ENCODE assay signal across 10 mouse cellular contexts in genomic region chr1:120098327-120098726, GRCm38 (mm10). TPM values are rescaled to one million over a fixed set of nuclear protein-coding genes. Genes with fewer than 3 reads are reported as not detected.
A peak's percentile ranks its signal among the peaks of the same experiment; 100 is the strongest.
DNase-seq lines count a peak whose midpoint lies in the region; ATAC-seq and TF ChIP-seq lines count a peak whose summit lies in the region.
"Had no signal": no experiment of that assay in that cellular context is flagged by ENCODE, and none has a peak within 500 bp of the region (broad histone marks: within the 10 kb centered on the region; RNA-seq: fewer than 3 reads in every experiment).

No protein-coding gene starts in this region.

- H3K27ac ChIP-seq in hindbrain, embryonic 10.5 days = no peak overlapping the region
- no peak overlapping the region for H3K27ac ChIP-seq in hindbrain, embryonic 16.5 days (ENCODE audit: low read depth, low read length)
- H3K27ac ChIP-seq in midbrain, postnatal 0 days (ENCODE audit: low read depth, low read length) = no peak overlapping the region
- H3K27ac ChIP-seq: limb, embryonic 13.5 days; stomach, embryonic 15.5 days had no signal

- H3K9me3 ChIP-seq in hindbrain, embryonic 10.5 days = no peaks in the 10 kb centered on the region
- no peaks in the 10 kb centered on the region for H3K9me3 ChIP-seq in hindbrain, embryonic 16.5 days (ENCODE audit: control insufficient read depth, low read length)
- no peaks in the 10 kb centered on the region; the same call in 1 of the 2 replicates for H3K9me3 ChIP-seq in midbrain, postnatal 0 days (ENCODE audit: low read length)
- H3K9me3 ChIP-seq: limb, embryonic 13.5 days; stomach, embryonic 15.5 days had no signal

- peak; percentile 73 for TF ChIP-seq CTCF in midbrain, postnatal 0 days (IDR thresholded peaks at IDR 0.05)

- 16% methylated on average over 7 of the region's 7 CpGs for WGBS in hindbrain, embryonic 10.5 days
- 15% methylated on average over 7 of the region's 7 CpGs for WGBS in hindbrain, embryonic 16.5 days
- WGBS in midbrain, postnatal 0 days = 10% methylated on average over 7 of the region's 7 CpGs

- H3K9ac ChIP-seq in hindbrain, embryonic 16.5 days (ENCODE audit: low read depth, low read length) = no peak overlapping the region
- no peak overlapping the region for H3K9ac ChIP-seq in midbrain, postnatal 0 days (replicated peaks; ENCODE audit: low read length, poor library complexity, severe bottlenecking)
- H3K9ac ChIP-seq: limb, embryonic 13.5 days; stomach, embryonic 15.5 days had no signal

- H3K4me1 ChIP-seq in hindbrain, embryonic 10.5 days (replicated peaks) = no peaks in the 10 kb centered on the region; the same call in 1 of the 2 replicates
- H3K4me1 ChIP-seq in hindbrain, embryonic 16.5 days (ENCODE audit: control insufficient read depth, insufficient read depth, low read depth, low read length) = no peaks in the 10 kb centered on the region
- no peaks in the 10 kb centered on the region for H3K4me1 ChIP-seq in midbrain, postnatal 0 days (ENCODE audit: insufficient read depth, low read length)
- H3K4me1 ChIP-seq: limb, embryonic 13.5 days; stomach, embryonic 15.5 days had no signal

- ATAC-seq in hindbrain, embryonic 16.5 days = no peak
- ATAC-seq in midbrain, postnatal 0 days (ENCODE audit: low FRiP score) = no peak

- no peak overlapping the region for H3K4me3 ChIP-seq in hindbrain, embryonic 10.5 days
- H3K4me3 ChIP-seq in hindbrain, embryonic 16.5 days (ENCODE audit: low read length) = no peak overlapping the region
- H3K4me3 ChIP-seq in midbrain, postnatal 0 days (ENCODE audit: low read depth, low read length) = no peak overlapping the region
- H3K4me3 ChIP-seq: limb, embryonic 13.5 days; stomach, embryonic 15.5 days had no signal

- H3K4me2 ChIP-seq in hindbrain, embryonic 16.5 days (ENCODE audit: low read length) = no peak overlapping the region
- no peak overlapping the region for H3K4me2 ChIP-seq in midbrain, postnatal 0 days (ENCODE audit: low read depth, low read length, poor library complexity, severe bottlenecking)
- H3K4me2 ChIP-seq: limb, embryonic 13.5 days; stomach, embryonic 15.5 days had no signal

- DNase-seq in hindbrain, embryonic 10.5 days (ENCODE audit: low spot score) = peak; percentile 52
- DNase-seq in CD8-positive naive resting alpha-beta T cell, adult 2 months (ENCODE audit: low read depth in 2 of 2, low spot score in 2 of 2) = peak; percentile 51 to 57
- DNase-seq in adrenal gland, postnatal 25 days = peak; percentile 72
- DNase-seq in frontal cortex, postnatal 36 days (ENCODE audit: low spot score in 2 of 2) = peak; percentile 69 to 84
- peak; percentile 59 to 65 for DNase-seq in layer of hippocampus, postnatal 36 days
- peak; percentile 61 for DNase-seq in midbrain, postnatal 0 days (ENCODE audit: low spot score)
- peak; percentile 59 for DNase-seq in thymus, postnatal 14 days

- H3K36me3 ChIP-seq in hindbrain, embryonic 10.5 days = no peaks in the 10 kb centered on the region
- H3K36me3 ChIP-seq in hindbrain, embryonic 16.5 days (ENCODE audit: control insufficient read depth, insufficient read depth, low read length) = no peaks in the 10 kb centered on the region
- no peaks in the 10 kb centered on the region for H3K36me3 ChIP-seq in midbrain, postnatal 0 days (ENCODE audit: insufficient read depth, low read length)
- H3K36me3 ChIP-seq: limb, embryonic 13.5 days; stomach, embryonic 15.5 days had no signal

- H3K27me3 ChIP-seq in hindbrain, embryonic 10.5 days (ENCODE audit: insufficient read depth, poor library complexity, severe bottlenecking) = no peaks in the 10 kb centered on the region
- H3K27me3 ChIP-seq in hindbrain, embryonic 16.5 days (replicated peaks; ENCODE audit: control insufficient read depth, insufficient read depth, low read length) = no peaks in the 10 kb centered on the region
- H3K27me3 ChIP-seq in midbrain, postnatal 0 days (ENCODE audit: insufficient read depth, low read length) = no peaks in the 10 kb centered on the region
- H3K27me3 ChIP-seq: limb, embryonic 13.5 days; stomach, embryonic 15.5 days had no signal

RNA-seq across cellular contexts. Expression of gene Dbi, which starts 22.6 kb away (rescaled TPM):
- 764 and 766 TPM in 2 replicates for polyA plus RNA-seq in hindbrain, embryonic 10.5 days (2016; fragmentation: Nextera tagmentation; extraction: Ambion mirVana)
- polyA plus RNA-seq in hindbrain, embryonic 16.5 days (2015; fragmentation: Nextera tagmentation; extraction: Ambion mirVana) = 1,503 and 1,756 TPM in 2 replicates
- total RNA-seq in adrenal gland, postnatal 25 days (2021) = 791 and 964 TPM in 2 replicates
- total RNA-seq in layer of hippocampus, postnatal 36 days (2021) = 100 to 1,000 TPM; 379 to 403 TPM
- total RNA-seq in midbrain, postnatal 0 days (2014; rRNA removed) = 515 and 540 TPM in 2 replicates
- 1,809 and 1,897 TPM in 2 replicates for polyA plus RNA-seq in midbrain, postnatal 0 days (2015; fragmentation: Nextera tagmentation; extraction: Ambion mirVana)

RNA-seq across cellular contexts. Expression of gene 3110009E18Rik, which starts 22.7 kb away (rescaled TPM):
- polyA plus RNA-seq in hindbrain, embryonic 10.5 days (2016; fragmentation: Nextera tagmentation; extraction: Ambion mirVana) = 22.6 and 26.0 TPM in 2 replicates
- polyA plus RNA-seq in hindbrain, embryonic 16.5 days (2015; fragmentation: Nextera tagmentation; extraction: Ambion mirVana) = 9.3 and 13.3 TPM in 2 replicates
- total RNA-seq in adrenal gland, postnatal 25 days (2021) = 13.2 and 14.5 TPM in 2 replicates
- 1 to 10 TPM; 6.0 to 8.6 TPM for total RNA-seq in layer of hippocampus, postnatal 36 days (2021)
- total RNA-seq in midbrain, postnatal 0 days (2014; rRNA removed) = 0.77 and 1.9 TPM in 2 replicates
- 11.4 and 15.7 TPM in 2 replicates for polyA plus RNA-seq in midbrain, postnatal 0 days (2015; fragmentation: Nextera tagmentation; extraction: Ambion mirVana)

RNA-seq across cellular contexts. Expression of gene Tmem37, which starts 24.5 kb away (rescaled TPM):
- polyA plus RNA-seq in hindbrain, embryonic 10.5 days (2016; fragmentation: Nextera tagmentation; extraction: Ambion mirVana) = 10.0 and 10.4 TPM in 2 replicates
- polyA plus RNA-seq in hindbrain, embryonic 16.5 days (2015; fragmentation: Nextera tagmentation; extraction: Ambion mirVana) = 7.7 and 10.1 TPM in 2 replicates
- 9.2 and 10.3 TPM in 2 replicates for total RNA-seq in adrenal gland, postnatal 25 days (2021)
- 1 to 10 TPM in 1 of 2 experiments, under 1 TPM in 1; 0.58 to 1.1 TPM for total RNA-seq in layer of hippocampus, postnatal 36 days (2021)
- 2.7 and 4.0 TPM in 2 replicates for total RNA-seq in midbrain, postnatal 0 days (2014; rRNA removed)
- 6.9 and 7.5 TPM in 2 replicates for polyA plus RNA-seq in midbrain, postnatal 0 days (2015; fragmentation: Nextera tagmentation; extraction: Ambion mirVana)
